Mouse (Mus musculus) cerebellum, adult 2 months (tissue): Measurements from ENCODE around the gene Fbxo17. TPM values are rescaled to one million over a fixed set of nuclear protein-coding genes. Genes with fewer than 3 reads are reported as not detected.
A peak's percentile ranks its signal among the peaks of the same experiment; 100 is the strongest.

Experiments
- DNase-seq, 2 experiments: peaks; one replicate each; pipeline ENCODE4 v3.0.0; 2021
- H3K27ac ChIP-seq: fragments of 200-500 bp; 2 replicates; pipeline ENCODE4 v1.5.1; 2012; ENCODE audit warnings: low read length, control low read depth, inconsistent platforms; ENCODE audit not compliant: insufficient read depth
- H3K27me3 ChIP-seq: fragments of 200-500 bp; 2 replicates; pipeline ENCODE4 v1.6.1; 2012; ENCODE audit warnings: inconsistent platforms, mild to moderate bottlenecking, low read length, moderate library complexity; ENCODE audit not compliant: control insufficient read depth, insufficient read depth
- H3K4me1 ChIP-seq: fragments of 200-500 bp; 2 replicates; pipeline ENCODE4 v1.6.1; 2011; ENCODE audit warnings: low read length; ENCODE audit not compliant: control insufficient read depth, insufficient read depth
- H3K4me3 ChIP-seq: fragments of 200-500 bp; replicated peaks from 2 replicates; pipeline ENCODE3; 2011; ENCODE audit warnings: mild to moderate bottlenecking, low read depth, low read length, control low read depth; ENCODE audit not compliant: insufficient read depth
- CTCF ChIP-seq: fragments of 200-500 bp; IDR thresholded peaks from 2 replicates; pipeline ENCODE4 v1.5.1; 2011; ENCODE audit warnings: low read depth, mild to moderate bottlenecking, control low read depth, low read length, moderate library complexity, borderline replicate concordance; ENCODE audit not compliant: insufficient read depth
- POLR2A ChIP-seq: fragments of 200-500 bp; IDR thresholded peaks from 2 replicates; pipeline ENCODE4 v1.6.1; 2011; ENCODE audit warnings: low read length, control low read depth, borderline replicate concordance; ENCODE audit not compliant: insufficient read depth
- WGBS: fragments of 180-500 bp; shearing (Covaris S2); methylation state at CpG from one replicate; pipeline ENCODE4 v1.1.7; 2018; 5-methylcytosine and 5-hydroxymethylcytosine counted together
- polyA plus RNA-seq: library from polyadenylated mRNA; depleted of rRNA; stranded (reverse); fragments of >200 nt; gene quantifications from 2 replicates; pipeline ENCODE4 v1.2.3, GENCODE M21; 2012

Gene Fbxo17
- polyA plus RNA-seq, 1 experiment: 6.7 TPM

- Histone ChIP-seq H3K27me3 (no peaks in the 10 kb centered on the region), H3K4me1 (peaks cover 11% of the 10 kb centered on the region), H3K27ac (no peak overlapping the region), H3K4me3 (no peak overlapping the region)
- no peak for DNase-seq
- TF ChIP-seq CTCF: no peak
- no peak for TF ChIP-seq POLR2A
- WGBS: 92% methylated on average over 21 of the region's 21 CpGs
These were observed 23.2 kb downstream of the Fbxo17 start for GRCm38 (mm10) chr7:28739829-28740228.

GRCm38 (mm10) chr7:28740949-28741348, 24.3 kb downstream of the Fbxo17 start:
- TF ChIP-seq POLR2A: no peak
- no peak for TF ChIP-seq CTCF
- peaks cover 11% of the 10 kb centered on the region for H3K4me1 ChIP-seq
- peak overlapping the region; percentile 91 for H3K4me3 ChIP-seq
- H3K27me3 ChIP-seq: no peaks in the 10 kb centered on the region
- 26% methylated on average over 9 of the region's 9 CpGs for WGBS
- H3K27ac ChIP-seq: peak overlapping the region; percentile 70; the same call in 1 of the 2 replicates
- peak in 1 of 2 experiments; percentile 30 for DNase-seq

- Histone ChIP-seq H3K4me1 (peaks cover 11% of the 10 kb centered on the region), H3K4me3 (peak overlapping the region; percentile 91), H3K27ac (peak overlapping the region; percentile 70), H3K27me3 (no peaks in the 10 kb centered on the region)
- WGBS: 0% methylated on average over 13 of the region's 13 CpGs
- DNase-seq: no peak
- no peak for TF ChIP-seq POLR2A
- no peak for TF ChIP-seq CTCF
These were observed 24.7 kb downstream of the Fbxo17 start for GRCm38 (mm10) chr7:28741368-28741708.

GRCm38 (mm10) chr7:28741709-28742438, 25.3 kb downstream of the Fbxo17 start, which contains the start of the genes Mrps12 and Sars2:
TSS of gene Mrps12 (minus strand) at chr7:28741820.
TSS of gene Sars2 (plus strand) at chr7:28741992.
- under 1% methylated on average over 39 of the region's 39 CpGs for WGBS
- DNase-seq: peak; percentile 98
- TF ChIP-seq CTCF (peak; percentile 76), POLR2A (peak; percentile 98)
- Histone ChIP-seq H3K27me3 (no peaks in the 10 kb centered on the region), H3K4me3 (peak within 1 kb of the TSS; percentile 91), H3K27ac (peak within 1 kb of the TSS; percentile 76), H3K4me1 (peaks cover 11% of the 10 kb centered on the region)

GRCm38 (mm10) chr7:28749935-28750334, 33.3 kb downstream of the Fbxo17 start:
- Histone ChIP-seq H3K4me3 (no peak overlapping the region), H3K4me1 (no peaks in the 10 kb centered on the region), H3K27ac (no peak overlapping the region), H3K27me3 (no peaks in the 10 kb centered on the region)
- WGBS: 94% methylated on average over 7 of the region's 7 CpGs
- no peak for TF ChIP-seq POLR2A
- TF ChIP-seq CTCF: no peak
- DNase-seq: no peak

- H3K27me3 ChIP-seq: no peaks in the 10 kb centered on the region; the same call in 1 of the 2 replicates
- H3K4me3 ChIP-seq: no peak within 1 kb of the TSS
- no peak within 1 kb of the TSS for H3K27ac ChIP-seq
- WGBS: 4% methylated on average over 17 of the region's 17 CpGs
- no peak for DNase-seq
- no peaks in the 10 kb centered on the region; the same call in 1 of the 2 replicates for H3K4me1 ChIP-seq
- no peak for TF ChIP-seq POLR2A
- no peak for TF ChIP-seq CTCF
These were observed 39.5 kb downstream of the Fbxo17 start, which contains the start of gene Ccer2 for GRCm38 (mm10) chr7:28756079-28756478. TSS of gene Ccer2 (plus strand) at chr7:28756174.

GRCm38 (mm10) chr7:28758623-28759022, 42.0 kb downstream of the Fbxo17 start:
- no peaks in the 10 kb centered on the region; the same call in 1 of the 2 replicates for H3K27me3 ChIP-seq
- H3K4me1 ChIP-seq: no peaks in the 10 kb centered on the region; the same call in 1 of the 2 replicates
- H3K27ac ChIP-seq: no peak overlapping the region
- DNase-seq: no peak
- WGBS: 83% methylated on average over 13 of the region's 13 CpGs
- TF ChIP-seq CTCF (no peak), POLR2A (no peak)
- H3K4me3 ChIP-seq: no peak overlapping the region

GRCm38 (mm10) chr7:28761907-28762306, 45.3 kb downstream of the Fbxo17 start:
- Histone ChIP-seq H3K4me3 (no peak overlapping the region), H3K27me3 (no peaks in the 10 kb centered on the region), H3K27ac (no peak overlapping the region), H3K4me1 (no peaks in the 10 kb centered on the region; the same call in 1 of the 2 replicates)
- WGBS: 93% methylated on average over 9 of the region's 9 CpGs
- DNase-seq: no peak
- TF ChIP-seq CTCF: no peak
- no peak for TF ChIP-seq POLR2A
